Mouse (Mus musculus): Measurements from ENCODE around the gene Kat2a. TPM values are rescaled to one million over a fixed set of nuclear protein-coding genes. Genes with fewer than 3 reads are reported as not detected.
A peak's percentile ranks its signal among the peaks of the same experiment; 100 is the strongest.

The Kat2a gene
- polyA plus RNA-seq (2015; fragmentation: Nextera tagmentation; extraction: Ambion mirVana): 62.2 and 67.8 TPM in 2 replicates

- Histone ChIP-seq H3K27me3 (replicated peaks; ENCODE audit: control insufficient read depth, insufficient read depth, low read length) (no peaks in the 10 kb centered on the region), H3K27ac (ENCODE audit: low read depth, low read length) (peak within 1 kb of the TSS; percentile 82), H3K4me1 (ENCODE audit: control insufficient read depth, insufficient read depth, low read depth, low read length) (peaks cover 17% of the 10 kb centered on the region), H3K9me3 (ENCODE audit: control insufficient read depth, low read length) (no peaks in the 10 kb centered on the region), H3K36me3 (ENCODE audit: control insufficient read depth, insufficient read depth, low read length) (peaks cover 33% of the 10 kb centered on the region), H3K4me2 (ENCODE audit: low read length) (peak within 1 kb of the TSS; percentile 69), H3K4me3 (ENCODE audit: low read length) (peak within 1 kb of the TSS; percentile 100), H3K9ac (ENCODE audit: low read depth, low read length) (peak within 1 kb of the TSS; percentile 98)
- 2% methylated on average over 36 of the region's 48 CpGs for WGBS
- ATAC-seq: peak; percentile 90
These were observed at the start of gene Kat2a for GRCm38 (mm10) chr11:100711783-100712615. TSS of gene Kat2a (minus strand) at chr11:100712465.

- Histone ChIP-seq H3K9ac (ENCODE audit: low read depth, low read length) (peak overlapping the region; percentile 62), H3K36me3 (ENCODE audit: control insufficient read depth, insufficient read depth, low read length) (no peaks in the 10 kb centered on the region), H3K9me3 (ENCODE audit: control insufficient read depth, low read length) (no peaks in the 10 kb centered on the region), H3K27me3 (replicated peaks; ENCODE audit: control insufficient read depth, insufficient read depth, low read length) (no peaks in the 10 kb centered on the region), H3K27ac (ENCODE audit: low read depth, low read length) (peak overlapping the region; percentile 60), H3K4me3 (ENCODE audit: low read length) (peak overlapping the region; percentile 48), H3K4me1 (ENCODE audit: control insufficient read depth, insufficient read depth, low read depth, low read length) (peaks cover 12% of the 10 kb centered on the region), H3K4me2 (ENCODE audit: low read length) (peak overlapping the region; percentile 66)
- peak; percentile 57 for ATAC-seq
- under 1% methylated on average over 27 of the region's 27 CpGs for WGBS
These were observed 49.3 kb upstream of the Kat2a start for GRCm38 (mm10) chr11:100761547-100762045.

GRCm38 (mm10) chr11:100759611-100760233 lies 47.5 kb upstream of the Kat2a start, which contains the start of gene Kcnh4:
TSS of gene Kcnh4 (minus strand) at chr11:100759942.
- H3K27me3 ChIP-seq (replicated peaks; ENCODE audit: control insufficient read depth, insufficient read depth, low read length): no peaks in the 10 kb centered on the region
- peak; percentile 71 for ATAC-seq
- H3K9ac ChIP-seq (ENCODE audit: low read depth, low read length): peak within 1 kb of the TSS; percentile 75
- H3K4me2 ChIP-seq (ENCODE audit: low read length): peak within 1 kb of the TSS; percentile 81
- H3K36me3 ChIP-seq (ENCODE audit: control insufficient read depth, insufficient read depth, low read length): peaks cover 8% of the 10 kb centered on the region
- peak within 1 kb of the TSS; percentile 68 for H3K4me3 ChIP-seq (ENCODE audit: low read length)
- H3K27ac ChIP-seq (ENCODE audit: low read depth, low read length): peak within 1 kb of the TSS; percentile 67
- WGBS: under 1% methylated on average over 43 of the region's 51 CpGs
- no peaks in the 10 kb centered on the region for H3K9me3 ChIP-seq (ENCODE audit: control insufficient read depth, low read length)
- H3K4me1 ChIP-seq (ENCODE audit: control insufficient read depth, insufficient read depth, low read depth, low read length): peaks cover 12% of the 10 kb centered on the region

GRCm38 (mm10) chr11:100758707-100759610 lies 46.7 kb upstream of the Kat2a start:
- H3K4me2 ChIP-seq (ENCODE audit: low read length): peak overlapping the region; percentile 81
- H3K27me3 ChIP-seq (replicated peaks; ENCODE audit: control insufficient read depth, insufficient read depth, low read length): no peaks in the 10 kb centered on the region
- no peaks in the 10 kb centered on the region for H3K9me3 ChIP-seq (ENCODE audit: control insufficient read depth, low read length)
- H3K36me3 ChIP-seq (ENCODE audit: control insufficient read depth, insufficient read depth, low read length): peaks cover 8% of the 10 kb centered on the region
- H3K4me1 ChIP-seq (ENCODE audit: control insufficient read depth, insufficient read depth, low read depth, low read length): peaks cover 12% of the 10 kb centered on the region
- peak overlapping the region; percentile 75 for H3K9ac ChIP-seq (ENCODE audit: low read depth, low read length)
- peak; percentile 51 for ATAC-seq
- peak overlapping the region; percentile 67 for H3K27ac ChIP-seq (ENCODE audit: low read depth, low read length)
- H3K4me3 ChIP-seq (ENCODE audit: low read length): peak overlapping the region; percentile 68
- WGBS: 1% methylated on average over 35 of the region's 35 CpGs

GRCm38 (mm10) chr11:100757566-100757965 lies 45.3 kb upstream of the Kat2a start:
- Histone ChIP-seq H3K4me1 (ENCODE audit: control insufficient read depth, insufficient read depth, low read depth, low read length) (peaks cover 12% of the 10 kb centered on the region), H3K4me2 (ENCODE audit: low read length) (no peak overlapping the region)

GRCm38 (mm10) chr11:100756476-100756875 lies 44.2 kb upstream of the Kat2a start:
- Histone ChIP-seq H3K9me3 (ENCODE audit: control insufficient read depth, low read length) (no peaks in the 10 kb centered on the region), H3K4me3 (ENCODE audit: low read length) (no peak overlapping the region), H3K4me2 (ENCODE audit: low read length) (no peak overlapping the region), H3K9ac (ENCODE audit: low read depth, low read length) (no peak overlapping the region), H3K27me3 (replicated peaks; ENCODE audit: control insufficient read depth, insufficient read depth, low read length) (no peaks in the 10 kb centered on the region), H3K36me3 (ENCODE audit: control insufficient read depth, insufficient read depth, low read length) (peaks cover 16% of the 10 kb centered on the region), H3K27ac (ENCODE audit: low read depth, low read length) (no peak overlapping the region), H3K4me1 (ENCODE audit: control insufficient read depth, insufficient read depth, low read depth, low read length) (peaks cover 12% of the 10 kb centered on the region)
- ATAC-seq: no peak
- WGBS: 66% methylated on average over 6 of the region's 6 CpGs

More at GRCm38 (mm10) chr11:100757566-100757965, 45.3 kb upstream of the Kat2a start:
- H3K27ac ChIP-seq (ENCODE audit: low read depth, low read length): no peak overlapping the region
- peaks cover 8% of the 10 kb centered on the region for H3K36me3 ChIP-seq (ENCODE audit: control insufficient read depth, insufficient read depth, low read length)
- no peak for ATAC-seq
- H3K9ac ChIP-seq (ENCODE audit: low read depth, low read length): no peak overlapping the region
- no peaks in the 10 kb centered on the region for H3K9me3 ChIP-seq (ENCODE audit: control insufficient read depth, low read length)
- H3K27me3 ChIP-seq (replicated peaks; ENCODE audit: control insufficient read depth, insufficient read depth, low read length): no peaks in the 10 kb centered on the region
- WGBS: 91% methylated on average over 12 of the region's 12 CpGs
- no peak overlapping the region for H3K4me3 ChIP-seq (ENCODE audit: low read length)

- Histone ChIP-seq H3K27me3 (replicated peaks; ENCODE audit: control insufficient read depth, insufficient read depth, low read length) (no peaks in the 10 kb centered on the region), H3K9ac (ENCODE audit: low read depth, low read length) (no peak overlapping the region), H3K36me3 (ENCODE audit: control insufficient read depth, insufficient read depth, low read length) (peaks cover 17% of the 10 kb centered on the region), H3K4me1 (ENCODE audit: control insufficient read depth, insufficient read depth, low read depth, low read length) (peaks cover 5% of the 10 kb centered on the region), H3K4me2 (ENCODE audit: low read length) (no peak overlapping the region), H3K9me3 (ENCODE audit: control insufficient read depth, low read length) (no peaks in the 10 kb centered on the region), H3K4me3 (ENCODE audit: low read length) (no peak overlapping the region), H3K27ac (ENCODE audit: low read depth, low read length) (no peak overlapping the region)
- ATAC-seq: no peak
- 94% methylated on average over 3 of the region's 3 CpGs for WGBS
These were observed 42.4 kb upstream of the Kat2a start for GRCm38 (mm10) chr11:100754693-100755057.

- Histone ChIP-seq H3K9me3 (ENCODE audit: control insufficient read depth, low read length) (no peaks in the 10 kb centered on the region), H3K27ac (ENCODE audit: low read depth, low read length) (no peak overlapping the region), H3K9ac (ENCODE audit: low read depth, low read length) (no peak overlapping the region), H3K4me1 (ENCODE audit: control insufficient read depth, insufficient read depth, low read depth, low read length) (peaks cover 4% of the 10 kb centered on the region), H3K27me3 (replicated peaks; ENCODE audit: control insufficient read depth, insufficient read depth, low read length) (no peaks in the 10 kb centered on the region), H3K4me2 (ENCODE audit: low read length) (no peak overlapping the region), H3K36me3 (ENCODE audit: control insufficient read depth, insufficient read depth, low read length) (peaks cover 20% of the 10 kb centered on the region), H3K4me3 (ENCODE audit: low read length) (no peak overlapping the region)
- no peak for ATAC-seq
- 87% methylated on average over 12 of the region's 12 CpGs for WGBS
These were observed 41.9 kb upstream of the Kat2a start for GRCm38 (mm10) chr11:100754021-100754692.
